Mouse (Mus musculus): ENCODE measurements around the gene Hyal1.

Gene Hyal1

GRCm38 (mm10) chr9:107575579-107576356 lies 959 bp upstream of the Hyal1 start:
- DNase-seq = no peak

DNA sequence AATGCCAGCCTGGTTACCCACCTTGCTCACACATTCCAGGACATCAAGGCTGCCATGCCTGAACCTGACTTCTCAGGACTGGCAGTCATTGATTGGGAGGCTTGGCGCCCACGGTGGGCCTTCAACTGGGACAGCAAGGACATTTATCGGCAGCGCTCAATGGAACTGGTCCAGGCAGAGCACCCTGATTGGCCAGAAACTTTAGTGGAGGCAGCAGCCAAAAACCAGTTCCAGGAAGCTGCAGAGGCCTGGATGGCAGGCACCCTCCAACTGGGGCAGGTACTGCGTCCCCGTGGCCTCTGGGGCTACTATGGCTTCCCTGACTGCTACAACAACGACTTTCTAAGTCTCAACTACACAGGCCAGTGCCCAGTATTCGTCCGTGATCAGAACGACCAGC lies 1.1 kb downstream of the Hyal1 start:
- DNase-seq = no peak

DNA sequence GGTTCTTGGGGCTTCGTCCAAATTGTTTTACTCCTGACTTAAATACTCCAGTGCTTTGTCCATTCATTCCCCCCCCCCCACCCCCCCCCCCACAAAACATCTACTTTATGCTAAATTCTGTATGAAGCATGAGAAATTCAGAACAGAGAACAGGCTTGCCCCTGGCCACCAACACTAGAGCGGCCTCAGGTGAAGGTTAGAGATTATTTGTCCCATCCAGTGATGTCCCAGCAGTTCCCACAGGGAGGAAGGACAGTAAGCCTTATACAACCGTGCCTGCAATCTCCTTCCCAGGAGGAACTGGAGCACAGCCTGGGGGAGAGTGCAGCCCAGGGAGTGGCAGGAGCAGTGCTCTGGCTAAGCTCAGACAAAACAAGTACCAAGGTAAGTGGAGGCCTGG lies 1.9 kb downstream of the Hyal1 start, which contains the start of gene Naa80:
Gene Naa80, plus strand, starts transcription at position 301 of the 400 bp plus-strand sequence.
- no peak for DNase-seq

DNA sequence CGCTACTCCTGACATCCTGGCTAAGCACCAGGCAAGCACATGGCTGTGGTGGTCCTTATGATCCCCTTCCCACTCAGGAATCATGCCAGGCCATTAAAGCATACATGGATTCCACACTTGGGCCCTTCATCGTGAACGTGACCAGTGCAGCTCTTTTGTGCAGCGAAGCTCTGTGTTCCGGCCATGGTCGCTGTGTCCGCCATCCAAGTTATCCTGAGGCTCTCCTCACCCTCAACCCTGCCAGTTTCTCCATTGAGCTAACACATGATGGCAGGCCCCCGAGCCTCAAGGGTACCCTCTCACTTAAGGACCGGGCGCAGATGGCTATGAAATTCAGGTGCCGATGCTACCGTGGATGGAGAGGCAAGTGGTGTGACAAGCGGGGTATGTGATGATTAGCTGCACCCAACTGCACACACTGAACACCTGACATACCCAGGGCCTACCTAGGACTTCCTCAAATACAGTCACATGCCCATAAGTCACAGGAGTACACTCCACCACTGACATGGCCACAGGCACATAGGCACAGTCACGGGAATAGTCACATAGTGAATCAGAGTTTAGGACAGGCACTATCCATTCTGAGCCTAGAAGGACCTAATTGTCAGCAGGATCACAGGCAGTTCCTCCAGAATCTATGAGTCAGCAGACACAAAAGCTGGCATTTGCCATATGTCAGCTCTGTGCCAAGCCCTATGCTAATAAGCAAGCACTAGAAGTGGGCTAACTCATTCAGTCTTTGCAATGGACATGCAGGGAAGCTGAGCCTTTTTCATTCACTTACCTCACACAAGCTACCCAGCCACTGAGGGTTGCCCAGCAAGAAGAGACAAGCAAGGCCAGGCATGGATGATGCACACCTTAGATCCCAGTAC lies 2.5 kb downstream of the Hyal1 start:
- DNase-seq = no peak

DNA sequence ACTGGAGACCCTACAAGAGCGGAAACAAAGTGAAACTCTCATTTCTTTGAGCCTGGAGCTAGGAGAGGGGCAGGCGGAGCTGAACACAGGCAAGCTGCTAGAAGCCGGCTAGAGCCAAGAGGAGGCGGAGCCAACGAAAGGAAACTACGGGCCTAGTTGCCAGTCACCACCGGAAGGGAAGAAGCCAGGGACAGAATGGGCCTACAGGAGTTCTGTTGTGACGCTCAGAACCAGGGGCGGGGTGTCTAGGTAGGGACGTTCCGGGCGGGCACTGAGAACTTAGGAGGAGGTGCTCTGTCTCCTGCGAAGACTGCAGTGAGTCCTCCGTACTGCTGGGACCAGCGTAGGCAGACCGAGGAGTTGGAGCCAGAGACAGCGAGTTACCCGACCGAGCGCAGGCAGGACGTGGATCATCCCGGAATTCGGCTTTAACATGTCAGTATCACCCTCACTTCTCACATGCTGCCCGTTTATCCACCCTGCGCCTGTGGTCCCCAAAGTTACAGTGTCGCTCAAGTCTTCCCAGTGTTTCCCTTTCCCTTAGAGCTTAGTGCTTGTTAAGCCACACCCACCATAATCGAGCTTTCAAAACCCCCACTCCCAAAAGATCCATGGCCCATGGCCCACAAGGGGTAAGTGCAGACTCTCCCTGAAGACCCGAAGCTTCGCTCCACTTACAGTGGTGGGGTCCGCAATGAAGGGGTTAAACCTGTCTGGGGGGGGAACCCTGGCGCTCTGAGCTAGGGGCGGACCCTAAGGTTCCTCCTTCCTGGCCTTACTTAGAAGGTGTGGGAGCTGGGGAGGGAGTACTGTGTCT lies 4.0 kb downstream of the Hyal1 start, which contains the start of gene Hyal3:
Gene Hyal3, plus strand, starts transcription at position 318 of the 817 bp plus-strand sequence.
- peak; percentile 81 to 88 for DNase-seq

GRCm38 (mm10) chr9:107581584-107581983 lies 4.9 kb downstream of the Hyal1 start:
- no peak for DNase-seq

DNA sequence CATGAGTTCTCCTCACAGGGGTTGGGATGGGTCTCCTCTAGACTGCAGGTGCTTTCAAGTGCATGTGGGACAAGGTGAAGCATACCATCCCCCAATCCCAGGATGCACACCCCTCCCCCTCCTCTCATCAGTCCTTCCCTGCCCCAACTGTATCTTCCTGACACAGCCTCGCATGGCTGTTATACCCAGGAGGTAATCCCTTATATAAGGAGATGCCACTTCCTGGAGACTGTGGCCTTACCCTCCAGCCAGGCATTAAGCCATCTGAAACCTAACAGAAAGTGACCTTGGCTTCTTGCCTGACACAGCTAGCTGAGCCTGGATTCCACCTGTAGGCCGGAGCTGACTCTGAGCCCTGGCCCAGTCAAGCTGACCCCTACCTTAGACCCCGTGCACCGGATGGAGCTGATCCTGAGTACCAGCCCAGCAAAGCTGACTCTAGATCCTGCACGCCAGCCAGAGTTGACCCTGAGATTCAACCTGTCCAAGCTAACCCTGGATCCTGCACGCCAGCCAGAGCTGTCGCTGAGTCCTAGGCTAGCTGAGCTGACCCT lies 5.9 kb downstream of the Hyal1 start:
- DNase-seq = no peak

- DNase-seq = no peak
Observed at GRCm38 (mm10) chr9:107583174-107583573, 6.4 kb downstream of the Hyal1 start.

DNA sequence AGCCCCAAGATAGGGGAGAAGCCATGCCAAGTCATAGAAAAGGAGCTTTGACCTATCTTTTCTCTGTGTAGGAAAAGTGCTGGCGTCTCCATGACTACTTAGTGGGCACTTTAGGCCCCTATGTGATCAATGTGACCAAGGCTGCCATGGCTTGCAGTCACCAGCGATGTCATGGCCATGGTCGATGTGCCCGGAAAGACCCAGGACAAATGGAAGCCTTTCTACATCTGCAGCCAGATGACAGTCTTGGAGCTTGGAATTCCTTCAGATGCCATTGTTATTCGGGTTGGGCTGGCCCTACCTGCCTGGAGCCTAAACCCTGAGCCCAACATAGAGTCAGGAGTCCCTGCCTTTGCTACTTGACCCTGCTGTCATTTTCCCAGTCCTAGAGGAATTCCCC lies 9.8 kb downstream of the Hyal1 start:
- no peak for DNase-seq

DNA sequence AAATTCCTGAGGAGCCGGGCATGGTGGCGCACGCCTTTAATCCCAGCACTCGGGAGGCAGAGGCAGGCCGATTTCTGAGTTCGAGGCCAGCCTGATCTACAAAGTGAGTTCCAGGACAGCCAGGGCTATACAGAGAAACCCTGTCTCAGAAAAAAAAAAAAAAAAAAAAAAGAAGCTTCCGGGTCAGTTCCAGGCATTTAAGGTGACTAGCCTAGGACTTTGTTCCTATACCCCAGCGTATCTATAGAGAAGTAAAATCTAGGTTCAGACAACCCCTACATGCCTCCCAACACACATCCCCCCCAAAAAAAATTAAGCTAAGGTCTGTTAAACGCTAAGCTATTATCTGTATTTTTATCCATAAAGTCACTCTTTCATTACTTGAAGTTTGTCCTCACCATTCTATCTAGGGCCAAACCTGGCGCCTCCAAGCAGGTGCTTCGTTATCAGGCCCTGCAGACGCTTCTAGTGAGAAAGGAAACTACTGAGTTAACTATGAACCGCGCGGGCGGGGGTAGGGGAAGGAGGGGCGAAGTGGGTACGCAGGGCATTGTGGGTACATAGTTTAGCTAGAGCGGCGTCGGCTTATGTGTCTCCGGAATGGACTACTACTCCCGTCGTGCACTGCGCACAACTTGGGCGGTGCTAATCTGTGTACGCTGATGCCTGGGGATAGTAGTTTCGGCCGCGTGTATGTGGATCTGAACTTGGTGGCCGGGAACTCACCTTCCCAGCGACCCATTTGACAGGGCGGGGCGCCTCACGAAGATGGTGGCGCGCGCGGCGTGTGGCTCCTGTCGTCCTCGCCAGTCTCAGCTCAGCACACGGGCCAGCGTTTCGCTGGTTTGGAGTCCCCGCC lies 10.5 kb downstream of the Hyal1 start, which contains the start of gene Ifrd2:
Gene Ifrd2, plus strand, starts transcription at position 669 of the 859 bp plus-strand sequence.
- DNase-seq = peak; percentile 98 to 99

GRCm38 (mm10) chr9:107587833-107588639 lies 11.3 kb downstream of the Hyal1 start:
- DNase-seq = no peak

- no peak for DNase-seq
Observed at GRCm38 (mm10) chr9:107590058-107590772, 13.5 kb downstream of the Hyal1 start.

DNA sequence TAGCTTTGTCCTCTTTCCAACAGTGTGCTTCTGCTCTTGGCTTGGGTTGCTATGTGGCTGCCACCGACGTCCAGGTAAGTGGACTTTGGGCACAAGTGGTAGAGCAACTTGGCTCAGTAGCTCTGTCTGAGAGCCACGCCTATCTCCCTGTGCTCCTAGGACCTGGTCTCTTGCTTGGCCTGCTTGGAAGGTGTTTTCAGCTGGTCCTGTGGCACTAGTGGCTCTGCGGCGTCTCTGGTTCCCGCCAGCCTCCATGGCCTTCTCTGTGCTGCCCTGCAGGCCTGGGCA lies 14.0 kb downstream of the Hyal1 start:
- DNase-seq = no peak

GRCm38 (mm10) chr9:107593101-107593976 lies 16.6 kb downstream of the Hyal1 start:
- DNase-seq = no peak

GRCm38 (mm10) chr9:107594281-107595062 lies 17.7 kb downstream of the Hyal1 start:
- DNase-seq = no peak

DNA sequence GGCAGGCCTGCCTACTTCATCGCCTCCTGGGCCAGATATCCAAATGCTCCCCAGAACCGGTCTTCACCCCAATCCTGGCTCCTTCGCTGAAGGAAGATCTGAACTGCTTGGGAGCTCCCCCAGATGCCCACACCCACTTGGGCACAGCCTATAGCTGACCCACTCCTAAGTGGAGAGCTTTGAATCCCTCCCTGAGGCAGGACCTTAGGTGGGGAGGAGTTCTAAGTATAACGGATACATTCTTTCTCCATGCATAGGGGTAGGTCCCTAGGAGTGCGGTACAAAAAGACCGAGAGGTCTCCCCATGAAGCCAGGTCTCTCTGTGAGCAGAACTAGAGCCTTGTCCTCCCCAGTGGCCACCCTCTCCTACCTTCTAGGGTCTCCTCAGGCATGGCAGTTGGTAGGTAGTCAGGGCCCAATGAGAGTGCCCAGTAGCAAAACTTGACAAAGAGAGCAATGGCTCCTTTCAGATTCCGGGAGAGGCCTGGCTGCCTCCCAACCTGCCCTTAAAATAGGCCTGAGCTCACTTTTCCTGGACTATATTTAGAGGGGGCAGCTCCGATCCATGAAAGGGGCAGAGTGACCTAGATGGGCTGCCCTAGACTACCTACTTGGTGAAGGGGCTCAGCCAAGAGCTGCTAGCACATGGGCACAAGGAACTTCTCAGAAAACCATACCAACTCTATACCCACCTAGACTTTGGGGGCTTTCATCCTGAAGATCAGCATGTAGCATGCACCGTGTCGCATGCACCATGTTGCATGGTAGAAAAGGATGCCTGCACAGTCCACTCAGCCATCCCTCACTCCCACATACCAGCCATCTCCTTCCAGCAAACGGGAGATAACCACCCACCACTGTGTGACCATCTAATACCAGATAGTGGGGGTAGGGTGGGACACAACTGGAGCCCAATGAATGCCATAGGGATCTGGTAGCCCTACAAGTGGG lies 20.2 kb downstream of the Hyal1 start:
- no peak for DNase-seq

DNA sequence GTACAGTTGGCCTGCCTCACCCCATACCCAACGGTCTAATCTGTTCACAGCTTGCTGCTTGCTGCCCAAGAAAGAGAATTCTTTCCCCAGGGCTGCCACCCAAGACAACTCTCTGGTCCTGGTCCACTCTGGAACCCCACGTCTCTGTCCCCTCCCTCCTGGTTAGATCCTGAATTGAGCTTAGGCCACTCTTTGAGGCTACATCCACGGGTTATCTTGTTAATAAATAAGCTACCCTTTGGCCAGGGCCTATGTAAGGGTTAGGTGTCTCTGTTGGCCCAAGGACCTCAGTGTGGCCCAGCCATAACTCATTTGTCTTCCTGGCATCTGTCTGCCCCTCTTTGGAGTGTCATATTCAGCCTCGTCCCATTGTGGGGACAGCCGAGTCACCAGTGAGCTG lies 21.7 kb downstream of the Hyal1 start:
- DNase-seq = no peak

Measured in thymus, adult 18-20 months (tissue).